Mouse (Mus musculus) fat pad, adult 2 months (tissue): ENCODE results near the gene Ly6f.
"Not testable (repeated sequence)": the region's sequence is repeated elsewhere in the genome, so short reads cannot be mapped to it uniquely, and the experiment has no call there.

Source experiments
- DNase-seq: peaks from one replicate; pipeline ENCODE4 v3.0.0-alpha.2; 2011; ENCODE audit warnings: low read depth, low spot score; ENCODE audit errors: extremely low read depth

The Ly6f gene

GRCm38 (mm10) chr15:75268121-75268520 is at the start of gene Ly6f:
Ly6f (plus strand) TSS chr15:75268421.
- no peak for DNase-seq

- DNase-seq = no peak
Measured at GRCm38 (mm10) chr15:75221942-75222341, 46.3 kb upstream of the Ly6f start.

GRCm38 (mm10) chr15:75237736-75238288 is 30.4 kb upstream of the Ly6f start:
- no peak for DNase-seq

GRCm38 (mm10) chr15:75240558-75240957 is 27.7 kb upstream of the Ly6f start:
- DNase-seq = no peak

GRCm38 (mm10) chr15:75242756-75243640 is 25.2 kb upstream of the Ly6f start:
- no peak for DNase-seq

GRCm38 (mm10) chr15:75254671-75255070 is 13.6 kb upstream of the Ly6f start:
- DNase-seq = no peak

- no peak for DNase-seq
Measured at GRCm38 (mm10) chr15:75265863-75266262, 2.4 kb upstream of the Ly6f start.

GRCm38 (mm10) chr15:75266626-75267025 is 1.6 kb upstream of the Ly6f start:
- no peak for DNase-seq

- no peak for DNase-seq
Measured at GRCm38 (mm10) chr15:75268916-75269829, 952 bp downstream of the Ly6f start.

- no peak for DNase-seq
Measured at GRCm38 (mm10) chr15:75270169-75270568, 1.9 kb downstream of the Ly6f start.

GRCm38 (mm10) chr15:75270691-75271362 is 2.6 kb downstream of the Ly6f start:
- no peak for DNase-seq

- DNase-seq = no peak
Measured at GRCm38 (mm10) chr15:75271426-75271825, 3.2 kb downstream of the Ly6f start.

GRCm38 (mm10) chr15:75271891-75272290 is 3.7 kb downstream of the Ly6f start:
- no peak for DNase-seq

- not testable (repeated sequence) for DNase-seq
Measured at GRCm38 (mm10) chr15:75281991-75282390, 13.8 kb downstream of the Ly6f start.

- DNase-seq = not testable (repeated sequence)
Measured at GRCm38 (mm10) chr15:75286512-75286911, 18.3 kb downstream of the Ly6f start.

GRCm38 (mm10) chr15:75292377-75292776 is 24.2 kb downstream of the Ly6f start:
- DNase-seq = no peak

- DNase-seq = no peak
Measured at GRCm38 (mm10) chr15:75293873-75294385, 25.7 kb downstream of the Ly6f start.

GRCm38 (mm10) chr15:75306101-75306500 is 37.9 kb downstream of the Ly6f start:
- DNase-seq = no peak

- no peak for DNase-seq
Measured at GRCm38 (mm10) chr15:75309186-75309585, 41.0 kb downstream of the Ly6f start.

GRCm38 (mm10) chr15:75309946-75310345 is 41.7 kb downstream of the Ly6f start:
- no peak for DNase-seq

GRCm38 (mm10) chr15:75314421-75314820 is 46.2 kb downstream of the Ly6f start:
- DNase-seq = no peak
